Mouse (Mus musculus): ENCODE data around the gene Ccdc142. TPM values are rescaled to one million over a fixed set of nuclear protein-coding genes. Genes with fewer than 3 reads are reported as not detected.

The Ccdc142 gene
- polyA plus RNA-seq, 1 experiment from 2014 or later: 1.6 TPM

GRCm38 (mm10) chr6:83153038-83153437 is 51.6 kb downstream of the Ccdc142 start:
- H3K9ac ChIP-seq: no peak overlapping the region
- peaks cover 11% of the 10 kb centered on the region for H3K4me1 ChIP-seq
- H3K36me3 ChIP-seq: peaks cover 55% of the 10 kb centered on the region
- H3K27me3 ChIP-seq: no peaks in the 10 kb centered on the region
- no peak overlapping the region for H3K27ac ChIP-seq
- no peak overlapping the region for H3K4me2 ChIP-seq (replicated peaks)
- no peaks in the 10 kb centered on the region for H3K9me3 ChIP-seq
- H3K4me3 ChIP-seq: no peak overlapping the region
- no peak for ATAC-seq (ENCODE audit: low FRiP score, low read depth)
- WGBS: 87% methylated on average over 12 of the region's 12 CpGs

- Histone ChIP-seq H3K4me2 (replicated peaks) (no peak overlapping the region), H3K36me3 (peaks cover 51% of the 10 kb centered on the region), H3K9me3 (no peaks in the 10 kb centered on the region), H3K4me1 (peaks cover 11% of the 10 kb centered on the region), H3K4me3 (no peak overlapping the region), H3K9ac (no peak overlapping the region), H3K27ac (no peak overlapping the region), H3K27me3 (no peaks in the 10 kb centered on the region)
- WGBS: 65% methylated on average over 5 of the region's 5 CpGs
- no peak for ATAC-seq (ENCODE audit: low FRiP score, low read depth)
Measured at GRCm38 (mm10) chr6:83153485-83153884, 52.1 kb downstream of the Ccdc142 start.

- Histone ChIP-seq H3K36me3 (peaks cover 29% of the 10 kb centered on the region), H3K27me3 (peaks cover 10% of the 10 kb centered on the region), H3K4me3 (peak overlapping the region; percentile 52), H3K9ac (peak overlapping the region; percentile 66), H3K9me3 (no peaks in the 10 kb centered on the region), H3K4me2 (replicated peaks) (peak overlapping the region; percentile 87), H3K27ac (no peak overlapping the region), H3K4me1 (peaks cover 11% of the 10 kb centered on the region)
- 7% methylated on average over 23 of the region's 23 CpGs for WGBS
- ATAC-seq (ENCODE audit: low FRiP score, low read depth): peak; percentile 18
Measured at GRCm38 (mm10) chr6:83155552-83156238, 54.3 kb downstream of the Ccdc142 start.

- no peak within 1 kb of the TSS for H3K27ac ChIP-seq
- H3K27me3 ChIP-seq: peaks cover 16% of the 10 kb centered on the region
- peak within 1 kb of the TSS; percentile 87 for H3K4me2 ChIP-seq (replicated peaks)
- H3K9ac ChIP-seq: peak within 1 kb of the TSS; percentile 66
- H3K4me1 ChIP-seq: peaks cover 14% of the 10 kb centered on the region
- ATAC-seq (ENCODE audit: low FRiP score, low read depth): peak; percentile 89
- WGBS: 2% methylated on average over 32 of the region's 32 CpGs
- H3K36me3 ChIP-seq: peaks cover 23% of the 10 kb centered on the region
- peak within 1 kb of the TSS; percentile 52 for H3K4me3 ChIP-seq
- H3K9me3 ChIP-seq: no peaks in the 10 kb centered on the region
Measured at GRCm38 (mm10) chr6:83156259-83156684, 54.9 kb downstream of the Ccdc142 start, which contains the start of the genes Wdr54 and 1700003E16Rik. Wdr54 (minus strand) TSS chr6:83156397. 1700003E16Rik (plus strand) TSS chr6:83156404.

MicroRNAs encoded within 50 kb of the gene (microRNA counts, 519-probe panel; counts per million panel counts)
- microRNA mmu-miR-3470a+mmu-miR-3470b: not detected

Small RNA genes lying within 50 kb of the gene (microRNA-seq; reads per million reads assigned to microRNA genes)
- gene Mir3470a: not detected

Other genes with a start within 250 kb of the Ccdc142 start
- 3.1 and 4.5 TPM in 2 replicates for gene Sema4f, start 161.8 kb upstream of the Ccdc142 start, polyA plus RNA-seq (2015; fragmentation: Nextera tagmentation; extraction: Ambion mirVana)
- gene M1ap, start 154.7 kb upstream of the Ccdc142 start, polyA plus RNA-seq (2015; fragmentation: Nextera tagmentation; extraction: Ambion mirVana): 0.34 and 0.65 TPM in 2 replicates
- gene Dok1, start 68.1 kb upstream of the Ccdc142 start, polyA plus RNA-seq (2015; fragmentation: Nextera tagmentation; extraction: Ambion mirVana): 16.2 and 16.5 TPM in 2 replicates
- gene Loxl3, start 67.4 kb upstream of the Ccdc142 start, polyA plus RNA-seq (2015; fragmentation: Nextera tagmentation; extraction: Ambion mirVana): 34.4 and 36.3 TPM in 2 replicates
- 168 and 181 TPM in 2 replicates for gene Aup1, start 47.1 kb upstream of the Ccdc142 start, polyA plus RNA-seq (2015; fragmentation: Nextera tagmentation; extraction: Ambion mirVana)
- 78.4 and 82.4 TPM in 2 replicates for gene Htra2, start 46.3 kb upstream of the Ccdc142 start, polyA plus RNA-seq (2015; fragmentation: Nextera tagmentation; extraction: Ambion mirVana)
- gene Dqx1, start 43.8 kb upstream of the Ccdc142 start, polyA plus RNA-seq (2015; fragmentation: Nextera tagmentation; extraction: Ambion mirVana): 0.64 and 0.87 TPM in 2 replicates
- gene Tlx2, start 31.3 kb upstream of the Ccdc142 start, polyA plus RNA-seq (2015; fragmentation: Nextera tagmentation; extraction: Ambion mirVana): not detected in 2 replicates
- 40.3 and 41.3 TPM in 2 replicates for gene Pcgf1, start 23.7 kb upstream of the Ccdc142 start, polyA plus RNA-seq (2015; fragmentation: Nextera tagmentation; extraction: Ambion mirVana)
- gene Lbx2, start 15.2 kb upstream of the Ccdc142 start, polyA plus RNA-seq (2015; fragmentation: Nextera tagmentation; extraction: Ambion mirVana): 0.81 and 0.91 TPM in 2 replicates
- gene Gm42688, start within 50 bp of the Ccdc142 start, polyA plus RNA-seq (2015; fragmentation: Nextera tagmentation; extraction: Ambion mirVana): 2.8 and 3.1 TPM in 2 replicates
- 134 and 138 TPM in 2 replicates for gene Mrpl53, start 7.4 kb downstream of the Ccdc142 start, polyA plus RNA-seq (2015; fragmentation: Nextera tagmentation; extraction: Ambion mirVana)
- gene Mogs, start 13.9 kb downstream of the Ccdc142 start, polyA plus RNA-seq (2015; fragmentation: Nextera tagmentation; extraction: Ambion mirVana): 42.7 and 45.4 TPM in 2 replicates
- 161 and 169 TPM in 2 replicates for gene Wbp1, start 20.0 kb downstream of the Ccdc142 start, polyA plus RNA-seq (2015; fragmentation: Nextera tagmentation; extraction: Ambion mirVana)
- 12.4 and 12.8 TPM in 2 replicates for gene Ino80b, start 23.8 kb downstream of the Ccdc142 start, polyA plus RNA-seq (2015; fragmentation: Nextera tagmentation; extraction: Ambion mirVana)
- gene Rtkn, start 33.9 kb downstream of the Ccdc142 start, polyA plus RNA-seq (2015; fragmentation: Nextera tagmentation; extraction: Ambion mirVana): 64.7 and 74.1 TPM in 2 replicates
- gene Wdr54, start 54.8 kb downstream of the Ccdc142 start, polyA plus RNA-seq (2015; fragmentation: Nextera tagmentation; extraction: Ambion mirVana): 6.9 and 7.4 TPM in 2 replicates
- gene 1700003E16Rik, start 54.8 kb downstream of the Ccdc142 start, polyA plus RNA-seq (2015; fragmentation: Nextera tagmentation; extraction: Ambion mirVana): 3.7 and 3.8 TPM in 2 replicates
- 88.9 and 90.3 TPM in 2 replicates for gene Dctn1, start 64.3 kb downstream of the Ccdc142 start, polyA plus RNA-seq (2015; fragmentation: Nextera tagmentation; extraction: Ambion mirVana)
- gene Slc4a5, start 118.2 kb downstream of the Ccdc142 start, polyA plus RNA-seq (2015; fragmentation: Nextera tagmentation; extraction: Ambion mirVana): 0.10 and 0.20 TPM in 2 replicates
- 40.5 and 40.8 TPM in 2 replicates for gene Mthfd2, start 224.3 kb downstream of the Ccdc142 start, polyA plus RNA-seq (2015; fragmentation: Nextera tagmentation; extraction: Ambion mirVana)
- gene Mob1a, start 224.4 kb downstream of the Ccdc142 start, polyA plus RNA-seq (2015; fragmentation: Nextera tagmentation; extraction: Ambion mirVana): 59.0 and 65.9 TPM in 2 replicates
- 117 and 128 TPM in 2 replicates for gene Bola3, start 247.5 kb downstream of the Ccdc142 start, polyA plus RNA-seq (2015; fragmentation: Nextera tagmentation; extraction: Ambion mirVana)

Data from limb, embryonic 13.5 days (tissue).